Mouse (Mus musculus): Measurements from ENCODE around the gene Vax1. TPM values are rescaled to one million over a fixed set of nuclear protein-coding genes. Genes with fewer than 3 reads are reported as not detected.

Vax1 gene
- polyA plus RNA-seq, 1 experiment from 2014 or later, result not detected

- in situ Hi-C loops (cut with MboI; ENCODE audit: low pct_unique_long_range_greater_than_20kb), result no loop called here
- TF ChIP-seq CTCF (IDR thresholded peaks at IDR 0.05), result no peak
- ChIA-PET CTCF (no interaction called here), POLR2A (interaction anchor here (0.6 kb wide), 1 partner anchor 34 kb away, joined by 3 read pairs; no protein-coding TSS in a partner anchor)
- ATAC-seq (no peak), DNase-seq (ENCODE audit: low read depth, low spot score) (no peak)
- H3K27me3 ChIP-seq, result peaks cover 80% of the 10 kb centered on the region
These were observed 23.6 kb upstream of the Vax1 start for GRCm38 (mm10) chr19:59193456-59193855.

- CTCF ChIA-PET, result interaction anchor here (0.8 kb wide), 1 partner anchor 15 kb away, joined by 3 read pairs; no protein-coding TSS in a partner anchor
- in situ Hi-C loops (cut with MboI; ENCODE audit: low pct_unique_long_range_greater_than_20kb), result no loop called here
- H3K27me3 ChIP-seq, result peaks cover 78% of the 10 kb centered on the region
- DNase-seq (ENCODE audit: low read depth, low spot score) (no peak), ATAC-seq (no peak)
- TF ChIP-seq CTCF (IDR thresholded peaks at IDR 0.05), result no peak
- POLR2A ChIA-PET, result no interaction called here
These were observed 22.6 kb upstream of the Vax1 start for GRCm38 (mm10) chr19:59192491-59192890.

GRCm38 (mm10) chr19:59191123-59191505, 21.3 kb upstream of the Vax1 start:
- ATAC-seq (no peak), DNase-seq (ENCODE audit: low read depth, low spot score) (no peak)
- POLR2A ChIA-PET, result no interaction called here
- TF ChIP-seq CTCF (IDR thresholded peaks at IDR 0.05), result no peak
- CTCF ChIA-PET, result no interaction called here
- in situ Hi-C loops (cut with MboI; ENCODE audit: low pct_unique_long_range_greater_than_20kb), result no loop called here
- H3K27me3 ChIP-seq, result peaks cover 71% of the 10 kb centered on the region

DNA sequence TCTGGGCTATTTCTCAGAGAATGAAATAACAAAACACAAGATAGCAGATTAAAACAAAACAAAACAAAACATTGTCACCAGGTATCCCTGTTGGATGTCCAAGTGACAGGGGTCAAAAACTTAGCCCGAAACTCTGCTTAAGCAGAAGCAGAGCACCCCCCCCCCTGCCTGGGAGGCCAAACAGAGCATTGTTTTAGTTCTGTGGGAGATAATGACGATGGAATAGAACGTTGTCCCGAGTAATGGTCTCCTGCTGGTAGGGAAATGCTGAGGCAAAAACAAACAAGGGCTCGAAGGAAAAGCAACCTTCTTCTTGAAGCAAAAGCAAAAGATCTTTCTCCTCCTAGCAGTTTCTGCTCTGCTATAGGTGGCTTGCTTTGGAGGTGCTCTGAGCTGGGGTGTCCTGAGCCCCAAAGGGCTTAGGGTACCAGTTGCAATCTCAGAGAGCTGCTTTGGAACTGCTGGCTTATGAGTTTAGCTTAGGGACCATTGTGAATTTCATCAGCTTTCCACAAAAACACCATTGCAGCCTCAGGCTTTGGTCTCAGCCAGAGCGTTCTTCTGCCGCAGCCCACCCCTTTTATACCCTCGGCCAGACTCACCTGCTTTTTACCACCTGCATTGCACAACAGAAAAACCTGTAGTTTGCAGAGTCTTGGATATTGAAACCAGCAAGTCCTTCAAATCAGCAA, 20.7 kb upstream of the Vax1 start:
- in situ Hi-C loops (cut with MboI; ENCODE audit: low pct_unique_long_range_greater_than_20kb), result no loop called here
- H3K27me3 ChIP-seq, result peaks cover 73% of the 10 kb centered on the region
- no peak for DNase-seq (ENCODE audit: low read depth, low spot score)
- ChIA-PET CTCF (no interaction called here), POLR2A (interaction anchor here (0.5 kb wide), 1 partner anchor 400 kb away, joined by 3 read pairs; no protein-coding TSS in a partner anchor)
- no peak for TF ChIP-seq CTCF (IDR thresholded peaks at IDR 0.05)
- ATAC-seq, result no peak

DNA sequence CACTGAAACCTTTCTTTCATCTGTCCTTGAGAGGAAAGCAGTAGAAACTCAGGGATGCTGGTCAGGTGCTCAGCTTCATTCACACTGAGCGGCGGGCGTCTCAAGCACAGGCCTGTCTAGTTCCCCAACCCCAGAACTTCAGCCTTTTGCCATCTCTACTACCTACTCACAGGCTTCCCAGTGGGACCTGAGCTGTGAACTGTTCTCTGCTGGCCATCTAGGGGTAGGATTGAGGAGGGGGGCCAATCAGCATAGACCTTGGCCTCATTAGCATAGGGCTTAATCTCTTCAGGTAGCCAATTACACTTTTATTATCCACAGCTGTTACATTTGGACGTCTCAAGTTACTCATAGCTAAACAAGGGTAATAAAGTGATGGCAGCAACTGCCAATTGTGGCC, 19.1 kb upstream of the Vax1 start:
- ChIA-PET POLR2A (interaction anchor here (0.5 to 1.3 kb wide), 3 partner anchors 14 to 254 kb away, joined by 3 read pairs; no protein-coding TSS in a partner anchor), CTCF (interaction anchor here (0.8 to 2.6 kb wide), 4 partner anchors 9 to 278 kb away, joined by 3 to 6 read pairs (median 4); no protein-coding TSS in a partner anchor)
- ATAC-seq (no peak), DNase-seq (ENCODE audit: low read depth, low spot score) (no peak)
- in situ Hi-C loops (cut with MboI; ENCODE audit: low pct_unique_long_range_greater_than_20kb), result no loop called here
- no peak for TF ChIP-seq CTCF (IDR thresholded peaks at IDR 0.05)
- H3K27me3 ChIP-seq, result peaks cover 71% of the 10 kb centered on the region

DNA sequence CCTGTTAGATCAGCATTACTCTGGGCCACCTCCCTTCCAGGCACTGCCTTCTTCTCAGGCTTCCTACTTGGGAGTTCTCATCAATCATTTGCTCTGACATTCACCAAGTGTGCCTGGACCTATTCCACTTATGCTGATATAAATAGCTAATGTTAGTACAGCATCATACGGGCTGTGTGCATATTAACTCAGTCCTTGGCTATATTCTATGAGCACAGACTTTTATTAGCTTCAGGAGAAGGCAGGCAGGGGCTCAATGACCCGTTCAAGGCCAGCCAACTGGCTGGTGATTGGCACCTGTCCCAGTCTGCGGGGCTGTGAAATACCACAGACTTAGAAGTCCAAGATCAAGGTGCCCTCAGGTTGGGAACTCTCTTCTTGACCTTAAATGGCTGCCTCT, 14.1 kb upstream of the Vax1 start:
- DNase-seq (ENCODE audit: low read depth, low spot score), result no peak
- H3K27me3 ChIP-seq, result peaks cover 58% of the 10 kb centered on the region
- CTCF ChIA-PET, result no interaction called here

GRCm38 (mm10) chr19:59173341-59174015, 3.6 kb upstream of the Vax1 start:
- no peak for TF ChIP-seq CTCF (IDR thresholded peaks at IDR 0.05)
- ChIA-PET CTCF (interaction anchor here (0.9 kb wide), 1 partner anchor 24 kb away, joined by 3 read pairs; no protein-coding TSS in a partner anchor), POLR2A (interaction anchor here (0.6 to 0.7 kb wide), 2 partner anchors 30 to 1121 kb away, joined by 3 to 5 read pairs; no protein-coding TSS in a partner anchor)
- in situ Hi-C loops (cut with MboI; ENCODE audit: low pct_unique_long_range_greater_than_20kb), result no loop called here
- ATAC-seq, result no peak
- H3K27me3 ChIP-seq, result peaks cover 90% of the 10 kb centered on the region
- no peak for DNase-seq (ENCODE audit: low read depth, low spot score)

More for the DNA sequence above, 14.1 kb upstream of the Vax1 start:
- in situ Hi-C loops (cut with MboI; ENCODE audit: low pct_unique_long_range_greater_than_20kb), result no loop called here
- no peak for TF ChIP-seq CTCF (IDR thresholded peaks at IDR 0.05)
- POLR2A ChIA-PET, result no interaction called here
- ATAC-seq, result no peak

- no peak for TF ChIP-seq CTCF (IDR thresholded peaks at IDR 0.05)
- ChIA-PET POLR2A (no interaction called here), CTCF (no interaction called here)
- DNase-seq (ENCODE audit: low read depth, low spot score), result no peak
- peaks cover 91% of the 10 kb centered on the region for H3K27me3 ChIP-seq
- ATAC-seq, result no peak
- in situ Hi-C loops (cut with MboI; ENCODE audit: low pct_unique_long_range_greater_than_20kb), result no loop called here
These were observed 2.9 kb upstream of the Vax1 start for GRCm38 (mm10) chr19:59172781-59173180.

- no peak for TF ChIP-seq CTCF (IDR thresholded peaks at IDR 0.05)
- ChIA-PET CTCF (no interaction called here), POLR2A (no interaction called here)
- ATAC-seq (no peak), DNase-seq (ENCODE audit: low read depth, low spot score) (no peak)
- peaks cover 94% of the 10 kb centered on the region for H3K27me3 ChIP-seq
- in situ Hi-C loops (cut with MboI; ENCODE audit: low pct_unique_long_range_greater_than_20kb), result no loop called here
These were observed 2.0 kb upstream of the Vax1 start for GRCm38 (mm10) chr19:59171871-59172245.

- TF ChIP-seq CTCF (IDR thresholded peaks at IDR 0.05), result no peak
- in situ Hi-C loops (cut with MboI; ENCODE audit: low pct_unique_long_range_greater_than_20kb), result no loop called here
- ChIA-PET POLR2A (no interaction called here), CTCF (no interaction called here)
- peaks cover 96% of the 10 kb centered on the region for H3K27me3 ChIP-seq
- DNase-seq (ENCODE audit: low read depth, low spot score) (no peak), ATAC-seq (no peak)
These were observed 1.5 kb upstream of the Vax1 start for GRCm38 (mm10) chr19:59171151-59171870.

- in situ Hi-C loops (cut with MboI; ENCODE audit: low pct_unique_long_range_greater_than_20kb), result no loop called here
- CTCF ChIA-PET, result no interaction called here
- POLR2A ChIA-PET, result no interaction called here
- ATAC-seq (no peak), DNase-seq (ENCODE audit: low read depth, low spot score) (no peak)
- TF ChIP-seq CTCF (IDR thresholded peaks at IDR 0.05), result no peak
- peaks cover 94% of the 10 kb centered on the region for H3K27me3 ChIP-seq
These were observed 875 bp upstream of the Vax1 start for GRCm38 (mm10) chr19:59170766-59171095.

All from Patski (cell line).